Mouse (Mus musculus) cerebral cortex, adult 2 months (tissue): ENCODE data around the gene Gm7145.

ENCODE experiments used
- WGBS: fragments of 180-500 bp; shearing (Covaris S2); methylation state at CpG from one replicate; pipeline ENCODE4 v1.1.7; 2018; 5-methylcytosine and 5-hydroxymethylcytosine counted together

Gm7145 gene

GRCm38 (mm10) chr1:117965639-117966038, at the start of gene Gm7145:
TSS of gene Gm7145 (plus strand) at chr1:117965939.
- 76% methylated on average over 4 of the region's 4 CpGs for whole genome bisulfite sequencing

DNA sequence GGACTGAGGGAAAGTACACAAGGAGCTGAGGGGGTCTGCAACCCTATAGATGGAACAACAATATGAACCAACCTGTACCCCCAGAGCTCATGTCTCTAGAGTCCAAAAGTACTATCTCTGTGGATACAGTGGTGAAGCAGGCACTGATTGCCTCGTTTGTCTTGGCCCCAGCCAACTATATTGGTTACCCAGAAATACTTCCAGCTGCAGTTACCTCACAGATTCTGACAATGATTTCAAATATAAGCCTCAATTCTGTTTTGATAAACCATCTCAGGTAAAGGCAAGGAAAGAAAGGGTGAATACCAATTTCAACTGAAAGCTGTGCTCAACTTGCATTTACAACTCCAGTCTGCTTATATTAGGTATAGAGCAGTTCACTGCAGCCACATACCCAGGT, 38.0 kb upstream of the Gm7145 start, which contains the start of gene Gm28168:
Gene Gm28168, plus strand, starts transcription at position 301 of the 400 bp plus-strand sequence.
- 33% methylated on average over 1 of the region's 1 CpGs for WGBS

DNA sequence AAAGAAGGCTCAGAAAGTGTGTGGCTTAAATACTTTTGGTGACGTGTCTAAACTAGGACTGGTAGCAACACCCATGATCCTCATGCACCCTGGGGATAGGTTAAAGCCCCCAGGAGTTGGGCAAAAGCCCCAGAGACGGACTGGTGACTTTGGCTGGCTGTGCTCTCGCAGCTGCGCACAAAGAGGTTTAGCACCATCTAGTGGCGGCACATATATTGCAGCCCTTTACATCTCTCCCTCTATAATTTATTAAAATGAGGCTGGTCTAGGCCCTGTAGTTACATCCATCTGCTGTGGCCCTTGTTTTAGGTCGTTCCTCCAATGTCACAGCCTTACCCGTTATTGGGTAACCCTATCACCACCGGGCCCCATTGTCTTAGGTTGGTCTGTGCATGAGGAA, 47.0 kb downstream of the Gm7145 start:
- 29% methylated on average over 8 of the region's 8 CpGs for WGBS
